Mouse (Mus musculus) lung, embryonic 14.5 days (tissue): Measurements from ENCODE around the gene Slc5a1. TPM values are rescaled to one million over a fixed set of nuclear protein-coding genes. Genes with fewer than 3 reads are reported as not detected.

Experiments used
- ATAC-seq: fragments of 200-750 bp; cut with Nextera tagmentation; 2 replicates; pipeline ENCODE4 v1.8.0; 2017; ENCODE audit warnings: mild to moderate bottlenecking, moderate TSS enrichment, moderate library complexity; ENCODE audit not compliant: insufficient read depth
- DNase-seq: peaks from one replicate; pipeline ENCODE4 v3.0.0-alpha.2; 2015
- H3K27ac ChIP-seq: fragments of 300-500 bp; sonication (generic); 2 replicates; pipeline ENCODE4 v1.5.1; 2014; ENCODE audit warnings: low read depth, mild to moderate bottlenecking, moderate library complexity
- H3K27me3 ChIP-seq: fragments of 300-500 bp; sonication (generic); 2 replicates; pipeline ENCODE4 v1.6.1; 2014; ENCODE audit warnings: low read length, control low read depth; ENCODE audit not compliant: insufficient read depth
- H3K36me3 ChIP-seq: fragments of 300-500 bp; sonication (generic); 2 replicates; pipeline ENCODE4 v1.6.1; 2014; ENCODE audit warnings: control low read depth; ENCODE audit not compliant: insufficient read depth
- H3K4me1 ChIP-seq: fragments of 300-500 bp; sonication (generic); 2 replicates; pipeline ENCODE4 v1.6.1; 2014; ENCODE audit warnings: antibody characterized with exemption, control low read depth; ENCODE audit not compliant: insufficient read depth
- H3K4me2 ChIP-seq: fragments of 300-500 bp; sonication (generic); 2 replicates; pipeline ENCODE4 v1.6.1; 2014; ENCODE audit warnings: mild to moderate bottlenecking
- H3K4me3 ChIP-seq: fragments of 300-500 bp; sonication (generic); 2 replicates; pipeline ENCODE4 v1.5.1; 2014; ENCODE audit warnings: low read depth, low read length
- H3K9ac ChIP-seq: fragments of 300-500 bp; sonication (generic); 2 replicates; pipeline ENCODE4 v1.6.1; 2014
- H3K9me3 ChIP-seq: fragments of 300-500 bp; sonication (generic); 2 replicates; pipeline ENCODE4 v1.6.1; 2016; ENCODE audit warnings: low read depth, low read length, control low read depth
- CTCF ChIP-seq: IDR thresholded peaks from 2 replicates; pipeline ENCODE4 v1.5.1; 2016; ENCODE audit warnings: antibody characterized with exemption, low read depth
- WGBS: fragments of 180-500 bp; shearing (Covaris S2); extraction: QIAGEN DNeasy Blood & Tissue Kit; methylation state at CpG from one replicate; pipeline ENCODE4 v1.1.7; 2014; 5-methylcytosine and 5-hydroxymethylcytosine counted together
- polyA plus RNA-seq: library from polyadenylated mRNA; unstranded; fragments of >200 nt; fragmentation: Nextera tagmentation; extraction: Ambion mirVana; gene quantifications from 2 replicates; pipeline ENCODE4 v1.2.1, GENCODE M21; 2014

Slc5a1 gene
- polyA plus RNA-seq, 1 experiment from 2014 or later, result 0.20 TPM

DNA sequence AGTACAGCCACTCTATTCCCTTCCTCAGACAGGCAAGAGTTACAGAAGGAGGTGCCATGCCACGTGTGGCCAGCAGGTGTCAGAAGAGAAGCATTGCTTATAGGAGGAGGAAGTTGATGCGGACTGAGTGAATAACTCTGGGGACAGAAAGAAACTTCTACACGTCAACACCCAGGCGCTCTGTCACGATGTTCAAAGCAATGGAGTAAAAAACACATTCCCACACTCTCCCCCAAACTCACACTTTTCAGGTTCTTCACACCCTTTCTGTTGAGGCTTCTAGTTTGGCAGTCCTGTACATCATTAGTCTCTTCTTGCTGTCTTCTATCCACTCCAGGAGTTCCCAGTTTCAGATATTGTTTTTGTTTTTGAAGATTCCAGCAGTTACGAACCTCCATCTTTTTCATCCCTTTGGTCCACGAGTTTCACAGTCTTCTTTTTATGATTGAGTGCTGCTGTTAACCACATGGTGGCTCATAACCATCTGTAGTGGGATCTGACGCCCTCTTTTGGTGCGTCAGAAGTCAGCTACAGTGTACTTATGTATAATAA, 99.7 kb downstream of the Slc5a1 start:
- H3K9ac ChIP-seq, result 0 out of 2 replicates have a peak overlapping the region, but pooled peaks have one; percentile 9
- no peaks in the 10 kb centered on the region for H3K27me3 ChIP-seq
- H3K4me3 ChIP-seq, result peak overlapping the region; percentile 9; the same call in 1 of the 2 replicates
- ATAC-seq, result peak; percentile 81
- H3K36me3 ChIP-seq, result no peaks in the 10 kb centered on the region
- peak overlapping the region; percentile 54 for H3K4me2 ChIP-seq
- WGBS, result 11% methylated on average over 9 of the region's 9 CpGs
- TF ChIP-seq CTCF, result peak; percentile 100
- DNase-seq, result peak; percentile 97
- H3K27ac ChIP-seq, result no peak overlapping the region
- H3K4me1 ChIP-seq, result no peaks in the 10 kb centered on the region
- H3K9me3 ChIP-seq, result no peaks in the 10 kb centered on the region

DNA sequence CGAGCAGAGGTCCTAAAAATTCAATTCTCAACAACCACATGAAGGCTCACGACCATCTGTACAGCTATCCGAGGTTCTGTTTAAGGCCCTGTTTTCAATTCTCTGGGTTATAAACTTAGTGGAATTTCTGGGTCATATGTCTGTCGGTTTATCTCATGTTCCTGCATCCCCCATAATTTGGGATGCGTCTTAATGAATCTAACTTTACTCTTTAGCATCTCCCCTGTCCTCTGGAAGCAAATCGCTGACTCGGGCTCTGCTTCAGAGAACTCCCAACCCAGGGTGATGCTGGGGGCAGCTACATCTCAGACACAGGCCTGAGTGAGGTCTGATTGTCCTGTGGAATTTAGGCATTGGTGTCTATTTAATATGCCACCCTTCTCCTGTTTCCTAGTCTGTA, 100.3 kb downstream of the Slc5a1 start:
- no peaks in the 10 kb centered on the region for H3K9me3 ChIP-seq
- H3K27ac ChIP-seq, result no peak overlapping the region
- no peaks in the 10 kb centered on the region for H3K27me3 ChIP-seq
- no peak overlapping the region for H3K4me3 ChIP-seq
- no peak for TF ChIP-seq CTCF
- no peak for ATAC-seq
- WGBS, result 74% methylated on average over 7 of the region's 7 CpGs
- H3K4me2 ChIP-seq, result peak overlapping the region; percentile 54
- no peak overlapping the region for H3K9ac ChIP-seq
- no peaks in the 10 kb centered on the region for H3K4me1 ChIP-seq
- H3K36me3 ChIP-seq, result no peaks in the 10 kb centered on the region
- no peak for DNase-seq

DNA sequence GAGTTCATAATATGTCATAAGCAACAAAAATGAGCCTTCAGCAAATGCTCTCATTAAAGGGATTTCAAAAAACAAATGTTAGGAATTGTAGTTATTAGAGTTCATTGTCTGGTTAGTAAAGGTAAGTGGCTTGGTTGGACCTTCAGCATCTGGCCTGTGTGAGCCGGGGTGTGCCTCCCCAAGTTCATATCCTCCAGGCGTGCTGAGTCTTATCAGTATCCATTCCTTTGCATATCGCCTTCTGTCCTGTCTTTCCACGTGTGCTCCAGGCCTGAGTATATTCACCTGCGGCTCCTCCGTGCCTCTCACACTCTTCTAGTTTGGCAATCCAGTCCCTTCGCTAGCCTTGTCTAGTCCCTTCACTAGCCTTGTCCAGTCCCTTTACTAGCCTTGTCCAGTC, 102.3 kb downstream of the Slc5a1 start:
- Histone ChIP-seq H3K36me3 (no peaks in the 10 kb centered on the region), H3K4me2 (no peak overlapping the region), H3K4me3 (no peak overlapping the region), H3K4me1 (no peaks in the 10 kb centered on the region), H3K9ac (no peak overlapping the region), H3K27ac (no peak overlapping the region), H3K27me3 (no peaks in the 10 kb centered on the region), H3K9me3 (no peaks in the 10 kb centered on the region)
- TF ChIP-seq CTCF, result no peak
- WGBS, result 85% methylated on average over 7 of the region's 7 CpGs
- DNase-seq (no peak), ATAC-seq (no peak)

DNA sequence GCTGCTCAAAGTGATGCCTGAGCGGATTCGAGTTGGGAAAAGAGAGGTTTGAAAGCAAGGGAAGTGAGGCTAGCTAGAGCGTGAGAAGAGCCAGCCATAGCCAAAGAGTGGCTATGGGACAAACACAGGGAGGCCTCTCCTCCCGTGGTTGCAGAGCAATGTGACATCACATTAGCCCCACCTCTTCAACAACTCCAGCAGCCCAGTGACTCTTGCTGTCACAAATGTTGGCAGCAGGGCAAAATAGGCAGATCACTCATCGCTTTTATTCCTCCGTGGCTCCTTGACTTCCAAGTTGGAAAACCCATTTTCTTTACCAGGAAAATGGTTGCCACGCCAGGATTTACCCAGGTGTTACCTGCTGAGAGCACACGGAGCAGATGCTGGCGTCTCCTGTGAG, 103.1 kb downstream of the Slc5a1 start:
- TF ChIP-seq CTCF, result no peak
- Histone ChIP-seq H3K9ac (no peak overlapping the region), H3K4me2 (no peak overlapping the region), H3K27me3 (no peaks in the 10 kb centered on the region), H3K27ac (no peak overlapping the region), H3K36me3 (no peaks in the 10 kb centered on the region), H3K9me3 (no peaks in the 10 kb centered on the region), H3K4me1 (no peaks in the 10 kb centered on the region), H3K4me3 (no peak overlapping the region)
- ATAC-seq, result no peak
- WGBS, result 43% methylated on average over 9 of the region's 9 CpGs
- DNase-seq, result peak; percentile 30

DNA sequence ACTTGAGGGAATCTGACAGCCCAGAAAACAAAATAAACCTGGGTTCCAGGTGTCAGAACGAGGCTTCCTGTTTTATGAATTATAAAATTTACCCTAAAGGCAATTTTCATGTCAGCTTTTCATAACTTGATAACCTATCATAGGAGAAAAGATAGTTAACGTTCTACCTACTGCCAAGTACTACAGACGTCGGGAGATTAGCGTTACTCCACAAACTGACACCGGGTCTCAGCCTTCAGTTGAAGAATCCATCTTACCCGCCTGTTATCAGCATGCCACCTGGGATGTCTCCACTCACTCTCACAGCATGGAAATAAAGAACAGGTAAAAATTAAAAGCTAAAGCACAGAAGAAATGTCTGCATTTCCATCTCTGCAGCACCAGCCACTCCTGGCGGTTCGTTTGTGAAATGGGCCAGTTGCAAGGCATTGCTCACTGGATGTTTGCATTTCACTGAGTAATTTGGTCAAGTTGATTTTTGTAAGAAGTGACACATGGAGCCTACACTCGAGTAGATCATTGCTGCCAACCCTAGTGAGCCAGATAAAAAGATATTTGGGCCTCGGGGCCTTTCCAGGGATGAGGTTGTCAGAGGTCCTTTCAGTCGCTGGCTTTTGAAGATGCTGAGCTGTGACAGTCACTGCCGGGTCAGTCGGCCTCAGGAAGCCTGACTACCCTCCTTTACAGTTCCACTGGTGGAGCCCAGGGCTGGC, 104.7 kb downstream of the Slc5a1 start:
- 36% methylated on average over 14 of the region's 14 CpGs for WGBS
- H3K4me3 ChIP-seq, result no peak overlapping the region
- H3K27me3 ChIP-seq, result no peaks in the 10 kb centered on the region
- H3K4me2 ChIP-seq, result no peak overlapping the region
- H3K36me3 ChIP-seq, result no peaks in the 10 kb centered on the region
- no peak for ATAC-seq
- no peak for DNase-seq
- H3K27ac ChIP-seq, result no peak overlapping the region
- no peaks in the 10 kb centered on the region for H3K4me1 ChIP-seq
- no peak for TF ChIP-seq CTCF
- H3K9ac ChIP-seq, result no peak overlapping the region
- no peaks in the 10 kb centered on the region for H3K9me3 ChIP-seq

DNA sequence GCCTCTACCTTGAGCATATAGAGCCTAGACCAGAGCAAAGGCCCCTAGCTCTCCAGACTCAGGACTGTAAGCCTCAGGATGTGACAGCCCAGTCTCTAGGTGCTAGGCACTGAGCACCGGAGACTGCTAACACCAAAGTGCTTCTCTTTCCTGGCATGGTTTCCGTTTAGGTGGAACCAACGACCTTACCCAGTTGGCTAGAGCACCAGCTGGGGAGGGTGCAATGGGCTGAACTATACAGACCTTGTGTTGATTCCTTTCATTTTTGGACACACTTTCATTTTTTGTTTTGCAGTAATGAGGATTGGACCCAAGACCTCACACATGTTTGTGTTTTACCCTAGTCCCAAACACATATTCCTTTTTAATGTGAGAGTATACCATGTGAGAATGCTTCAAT, 106.5 kb downstream of the Slc5a1 start:
- H3K36me3 ChIP-seq, result no peaks in the 10 kb centered on the region
- DNase-seq (no peak), ATAC-seq (no peak)
- H3K4me2 ChIP-seq, result no peak overlapping the region
- no peak overlapping the region for H3K27ac ChIP-seq
- no peaks in the 10 kb centered on the region for H3K9me3 ChIP-seq
- no peak overlapping the region for H3K4me3 ChIP-seq
- no peak overlapping the region for H3K9ac ChIP-seq
- H3K4me1 ChIP-seq, result no peaks in the 10 kb centered on the region
- H3K27me3 ChIP-seq, result no peaks in the 10 kb centered on the region
- WGBS, result 92% methylated on average over 3 of the region's 3 CpGs
- TF ChIP-seq CTCF, result no peak

DNA sequence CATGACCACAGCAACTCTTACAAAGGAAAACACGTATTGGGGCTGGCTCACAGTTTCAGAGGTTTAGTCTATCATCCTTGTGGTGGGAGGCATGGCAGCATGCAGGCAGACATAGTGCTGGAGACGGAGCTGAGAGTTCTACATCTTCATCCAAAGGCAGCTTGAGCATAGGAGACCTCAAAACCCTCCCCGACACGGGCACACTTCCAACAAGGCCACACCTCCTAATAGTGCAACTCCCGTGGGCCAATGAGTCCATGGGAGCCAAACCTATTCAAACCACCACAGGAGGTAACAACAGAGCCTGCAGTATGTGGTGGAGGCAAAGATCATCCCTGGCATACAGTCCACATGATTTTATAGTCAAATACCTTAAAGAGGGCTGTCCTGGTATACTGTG, 107.2 kb downstream of the Slc5a1 start:
- no peaks in the 10 kb centered on the region for H3K9me3 ChIP-seq
- H3K4me1 ChIP-seq, result no peaks in the 10 kb centered on the region
- 75% methylated on average over 5 of the region's 5 CpGs for WGBS
- H3K27ac ChIP-seq, result no peak overlapping the region
- DNase-seq (no peak), ATAC-seq (no peak)
- no peak for TF ChIP-seq CTCF
- H3K27me3 ChIP-seq, result no peaks in the 10 kb centered on the region
- H3K4me3 ChIP-seq, result no peak overlapping the region
- no peak overlapping the region for H3K4me2 ChIP-seq
- H3K9ac ChIP-seq, result no peak overlapping the region
- no peaks in the 10 kb centered on the region for H3K36me3 ChIP-seq

Other genes with a start within 250 kb of the Slc5a1 start
- gene Prr14l, start 250.0 kb upstream of the Slc5a1 start, polyA plus RNA-seq, result 18.9 and 20.5 TPM in 2 replicates
- gene Depdc5, start 240.5 kb upstream of the Slc5a1 start, polyA plus RNA-seq, result 26.7 and 29.5 TPM in 2 replicates
- gene Ywhah, start 85.4 kb upstream of the Slc5a1 start, polyA plus RNA-seq, result 415 and 431 TPM in 2 replicates
- gene Spon2, start 114.2 kb downstream of the Slc5a1 start, polyA plus RNA-seq, result 10.5 and 12.1 TPM in 2 replicates
- 395 and 414 TPM in 2 replicates for gene Ctbp1, start 170.8 kb downstream of the Slc5a1 start, polyA plus RNA-seq
- 125 and 127 TPM in 2 replicates for gene Maea, start 231.3 kb downstream of the Slc5a1 start, polyA plus RNA-seq